Mouse (Mus musculus): ENCODE data around the gene Aff3. TPM values are rescaled to one million over a fixed set of nuclear protein-coding genes. Genes with fewer than 3 reads are reported as not detected.
A peak's percentile ranks its signal among the peaks of the same experiment; 100 is the strongest.
"Not testable (repeated sequence)": the region's sequence is repeated elsewhere in the genome, so short reads cannot be mapped to it uniquely, and the experiment has no call there.

Gene Aff3
- total RNA-seq, 2 experiments from 2014 or later, result 14.2 to 34.5 TPM

GRCm38 (mm10) chr1:38450677-38451076 lies 214.1 kb downstream of the Aff3 start:
- no peak for ATAC-seq (replicated peaks; ENCODE audit: low FRiP score, low TSS enrichment, poor library complexity, severe bottlenecking)

GRCm38 (mm10) chr1:38449816-38450478 lies 214.8 kb downstream of the Aff3 start:
- no peak for ATAC-seq (replicated peaks; ENCODE audit: low FRiP score, low TSS enrichment, poor library complexity, severe bottlenecking)

- no peak for ATAC-seq (replicated peaks; ENCODE audit: low FRiP score, low TSS enrichment, poor library complexity, severe bottlenecking)
Measured at GRCm38 (mm10) chr1:38448854-38449253, 215.9 kb downstream of the Aff3 start.

GRCm38 (mm10) chr1:38447581-38447980 lies 217.2 kb downstream of the Aff3 start:
- ATAC-seq (replicated peaks; ENCODE audit: low FRiP score, low TSS enrichment, poor library complexity, severe bottlenecking), result peak; percentile 90

GRCm38 (mm10) chr1:38446152-38446820 lies 218.5 kb downstream of the Aff3 start:
- ATAC-seq (replicated peaks; ENCODE audit: low FRiP score, low TSS enrichment, poor library complexity, severe bottlenecking), result no peak

GRCm38 (mm10) chr1:38442887-38443286 lies 221.9 kb downstream of the Aff3 start:
- 0 out of 2 replicates have a peak, but pooled peaks have one; percentile 18 for ATAC-seq (replicated peaks; ENCODE audit: low FRiP score, low TSS enrichment, poor library complexity, severe bottlenecking)

- peak; percentile 91 for ATAC-seq (replicated peaks; ENCODE audit: low FRiP score, low TSS enrichment, poor library complexity, severe bottlenecking)
Measured at GRCm38 (mm10) chr1:38442479-38442878, 222.3 kb downstream of the Aff3 start.

GRCm38 (mm10) chr1:38441800-38442199 lies 223.0 kb downstream of the Aff3 start:
- 0 out of 2 replicates have a peak, but pooled peaks have one; percentile 50 for ATAC-seq (replicated peaks; ENCODE audit: low FRiP score, low TSS enrichment, poor library complexity, severe bottlenecking)

GRCm38 (mm10) chr1:38440471-38440815 lies 224.3 kb downstream of the Aff3 start:
- ATAC-seq (replicated peaks; ENCODE audit: low FRiP score, low TSS enrichment, poor library complexity, severe bottlenecking), result no peak

- ATAC-seq (replicated peaks; ENCODE audit: low FRiP score, low TSS enrichment, poor library complexity, severe bottlenecking), result no peak
Measured at GRCm38 (mm10) chr1:38439751-38440470, 224.8 kb downstream of the Aff3 start.

GRCm38 (mm10) chr1:38438447-38438846 lies 226.3 kb downstream of the Aff3 start:
- ATAC-seq (replicated peaks; ENCODE audit: low FRiP score, low TSS enrichment, poor library complexity, severe bottlenecking), result no peak

GRCm38 (mm10) chr1:38437671-38438070 lies 227.1 kb downstream of the Aff3 start:
- ATAC-seq (replicated peaks; ENCODE audit: low FRiP score, low TSS enrichment, poor library complexity, severe bottlenecking), result no peak

GRCm38 (mm10) chr1:38436471-38437340 lies 228.0 kb downstream of the Aff3 start:
- no peak for ATAC-seq (replicated peaks; ENCODE audit: low FRiP score, low TSS enrichment, poor library complexity, severe bottlenecking)

GRCm38 (mm10) chr1:38430311-38430710 lies 234.4 kb downstream of the Aff3 start:
- not testable (repeated sequence) for ATAC-seq (replicated peaks; ENCODE audit: low FRiP score, low TSS enrichment, poor library complexity, severe bottlenecking)

GRCm38 (mm10) chr1:38428708-38429683 lies 235.8 kb downstream of the Aff3 start:
- ATAC-seq (replicated peaks; ENCODE audit: low FRiP score, low TSS enrichment, poor library complexity, severe bottlenecking), result peak; percentile 26; the same call in 1 of the 2 replicates

- ATAC-seq (replicated peaks; ENCODE audit: low FRiP score, low TSS enrichment, poor library complexity, severe bottlenecking), result no peak
Measured at GRCm38 (mm10) chr1:38422921-38423320, 241.8 kb downstream of the Aff3 start.

- no peak for ATAC-seq (replicated peaks; ENCODE audit: low FRiP score, low TSS enrichment, poor library complexity, severe bottlenecking)
Measured at GRCm38 (mm10) chr1:38419331-38419730, 245.4 kb downstream of the Aff3 start.

All from megakaryocyte-erythroid progenitor cell, adult 5-6 weeks (primary cell).